Mouse (Mus musculus) bone marrow, adult 2 months (tissue): ENCODE data around the gene Pfdn5.

ENCODE experiments used
- CTCF ChIP-seq: fragments of 200-500 bp; IDR thresholded peaks from 2 replicates; pipeline ENCODE4 v1.5.1; 2011; ENCODE audit warnings: low read length, control low read depth; ENCODE audit not compliant: control insufficient read depth, insufficient read depth
- POLR2A ChIP-seq: fragments of 200-500 bp; IDR thresholded peaks from 2 replicates; pipeline ENCODE4 v1.6.1; 2011; ENCODE audit warnings: low read depth, mild to moderate bottlenecking, control low read depth, low read length, borderline replicate concordance; ENCODE audit not compliant: control insufficient read depth

DNA sequence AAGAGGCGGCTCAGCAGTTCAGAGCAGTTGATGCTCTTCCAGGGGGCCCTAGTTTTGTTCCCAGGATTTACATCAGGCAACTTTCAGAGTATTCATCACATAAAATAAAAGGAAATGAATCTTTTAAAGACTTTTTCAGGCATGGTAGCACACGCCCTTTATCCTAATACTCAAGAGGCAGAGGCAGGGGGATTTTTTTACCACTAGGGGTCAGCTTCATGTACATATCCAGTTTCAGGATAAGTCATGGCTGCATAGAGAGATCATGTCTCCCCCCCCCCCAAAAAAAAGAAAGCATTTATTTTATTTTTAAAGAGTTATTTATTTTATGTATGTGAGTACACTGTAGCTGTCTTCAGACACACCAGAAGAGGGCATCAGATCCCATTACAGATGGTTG lies 28.1 kb downstream of the Pfdn5 start:
- TF ChIP-seq CTCF (no peak), POLR2A (no peak)
